Mouse (Mus musculus) c-Kit-positive CD71-positive TER-119-positive erythroid progenitor cells, embryonic 14.5 days (primary cell): ENCODE results near the gene Rhbdl3.

ENCODE experiments used
- DNase-seq: peaks from one replicate; pipeline ENCODE4 v3.0.0-alpha.2; 2013; ENCODE audit warnings: low spot score

The Rhbdl3 gene

DNA sequence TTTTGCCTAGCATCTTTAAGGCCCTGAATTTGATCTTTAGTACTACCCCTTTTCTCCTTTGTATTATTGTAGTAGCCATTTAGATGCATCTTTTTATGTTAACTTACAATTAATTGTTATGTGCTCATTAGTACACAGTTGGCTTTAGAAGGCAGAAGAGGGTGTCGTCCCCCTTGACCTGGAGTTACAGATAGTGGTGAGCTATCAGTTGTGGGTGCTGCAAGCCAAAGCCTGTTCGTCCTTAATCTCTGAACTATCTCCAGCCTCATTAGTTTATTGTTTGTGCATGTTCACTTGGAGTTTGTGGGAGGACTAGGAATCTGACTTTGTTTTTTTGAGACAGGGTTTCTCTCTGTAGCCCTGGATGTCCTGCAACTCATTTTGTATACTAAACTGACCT is 86.1 kb downstream of the Rhbdl3 start:
- DNase-seq = no peak

DNA sequence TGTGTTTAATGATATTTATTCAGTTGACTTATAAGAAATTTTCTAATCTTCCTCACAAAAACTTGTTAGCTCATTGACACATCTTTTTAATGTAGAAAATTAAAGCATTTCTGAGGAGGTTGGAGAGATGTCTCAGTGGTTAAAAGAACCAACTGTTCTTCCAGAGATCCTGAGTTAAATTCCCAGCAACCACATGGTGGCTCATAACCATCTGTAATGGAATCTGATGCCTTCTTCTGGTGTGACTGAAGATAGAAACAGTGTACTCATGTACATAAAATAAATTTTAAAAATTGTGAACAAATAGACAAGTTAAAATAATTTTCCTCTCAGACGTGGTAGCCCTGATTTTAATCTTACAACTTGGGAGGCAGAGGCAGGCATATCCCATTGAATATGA is 89.2 kb downstream of the Rhbdl3 start:
- DNase-seq = no peak

DNA sequence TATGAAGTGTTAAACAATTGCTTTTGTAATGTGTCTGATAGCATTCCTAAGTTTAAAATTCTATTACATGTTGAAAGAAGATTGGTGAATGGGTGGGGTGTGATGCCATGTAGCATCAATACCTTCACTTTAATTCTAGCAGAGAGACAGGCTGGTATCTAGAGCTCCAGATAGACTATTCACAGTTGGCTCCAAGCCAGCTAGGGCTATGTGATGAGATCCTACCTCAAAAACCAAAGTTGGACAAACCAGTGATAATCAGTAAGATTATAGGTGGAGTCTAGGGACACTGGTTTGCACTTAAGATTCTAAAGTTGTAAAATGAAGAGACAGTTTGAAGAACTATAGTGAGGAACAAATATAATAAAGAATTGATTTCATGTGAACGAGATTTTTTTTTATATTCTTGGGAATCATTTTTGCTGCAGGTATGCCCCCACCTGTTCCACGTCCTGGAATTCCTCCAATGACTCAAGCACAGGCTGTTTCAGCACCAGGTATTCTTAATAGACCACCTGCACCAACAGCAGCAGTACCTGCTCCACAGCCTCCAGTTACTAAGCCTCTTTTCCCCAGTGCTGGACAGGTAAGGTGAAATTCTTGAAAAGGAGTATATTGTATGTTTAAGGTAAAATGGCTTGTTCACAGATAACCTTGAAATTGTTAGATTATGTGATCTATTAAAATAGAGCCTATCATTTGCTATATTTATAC is 90.9 kb downstream of the Rhbdl3 start:
- no peak for DNase-seq

DNA sequence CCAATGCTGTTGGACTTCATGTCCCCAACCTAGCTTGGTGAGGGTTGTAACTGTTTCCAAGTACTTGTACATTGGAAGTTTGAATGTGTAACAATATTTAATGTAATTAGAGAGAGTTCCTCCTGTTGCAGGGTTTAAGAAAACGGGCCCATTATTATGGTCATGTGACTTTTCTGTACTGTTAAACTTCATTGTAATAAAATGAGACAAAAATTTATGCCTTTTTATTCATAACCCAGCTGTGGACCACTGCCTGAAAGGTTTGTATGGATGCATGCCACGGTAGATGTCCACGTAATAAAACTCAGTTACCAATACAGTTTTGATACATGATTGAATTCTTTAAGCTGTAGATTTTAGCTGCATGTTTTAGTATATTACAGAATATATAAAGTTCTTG is 95.2 kb downstream of the Rhbdl3 start:
- no peak for DNase-seq

DNA sequence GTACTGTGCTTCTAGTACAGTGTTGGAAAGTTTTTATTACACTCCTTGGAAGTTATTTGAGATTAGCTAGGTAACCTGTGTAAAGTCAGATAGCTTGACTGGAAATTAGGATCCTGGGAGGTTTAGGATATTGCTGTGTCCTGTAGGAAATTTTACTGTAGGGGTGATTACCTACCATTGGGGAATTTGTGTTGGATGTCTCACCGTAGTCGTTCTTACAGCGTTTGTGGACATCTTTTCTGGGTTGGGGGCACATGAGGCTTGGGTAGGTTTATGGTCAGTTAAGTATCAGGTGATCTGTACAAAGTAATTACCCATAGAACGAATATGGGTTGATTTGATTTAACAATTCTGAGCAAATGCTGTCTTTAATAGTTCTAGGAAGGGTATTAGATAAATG is 95.9 kb downstream of the Rhbdl3 start:
- DNase-seq = no peak
